Mouse (Mus musculus) MEL (cell line): Measurements from ENCODE around the gene Col13a1.
A peak's percentile ranks its signal among the peaks of the same experiment; 100 is the strongest.

Experiments
- CHD1 ChIP-seq: IDR thresholded peaks from 2 replicates; pipeline ENCODE4 v1.6.1; 2012; ENCODE audit warnings: low read depth, mild to moderate bottlenecking, inconsistent platforms, low read length, improper control_type of control experiment
- CTCF ChIP-seq, 3 experiments: IDR thresholded peaks in 2 of 3; conservative IDR thresholded peaks in 1 of 3; 2 replicates each; pipeline ENCODE4 v1.5.1; 2011 to 2012; ENCODE audit warnings: low read length in 3 of 3, low read depth in 2 of 3, mild to moderate bottlenecking in 2 of 3, improper control_type of control experiment in 1 of 3, inconsistent platforms in 1 of 3, mixed read lengths in 1 of 3, moderate library complexity in 1 of 3; ENCODE audit not compliant: control insufficient read depth in 1 of 3, insufficient read depth in 1 of 3, poor library complexity in 1 of 3, severe bottlenecking in 1 of 3
- E2F4 ChIP-seq: IDR thresholded peaks from 2 replicates; pipeline ENCODE4 v1.6.1; 2011; ENCODE audit warnings: low read depth, low read length, improper control_type of control experiment, borderline replicate concordance
- MAX ChIP-seq: IDR thresholded peaks from 2 replicates; pipeline ENCODE4 v1.6.1; 2011; ENCODE audit warnings: low read length, improper control_type of control experiment
- NRF1 ChIP-seq: IDR thresholded peaks from 2 replicates; pipeline ENCODE4 v1.6.1; 2014; ENCODE audit warnings: low read depth, mild to moderate bottlenecking, inconsistent platforms, low read length, improper control_type of control experiment, moderate library complexity; ENCODE audit not compliant: poor library complexity, insufficient read depth, severe bottlenecking
- UBTF ChIP-seq: IDR thresholded peaks from 2 replicates; pipeline ENCODE4 v1.6.1; 2012; ENCODE audit warnings: low read depth, mild to moderate bottlenecking, inconsistent platforms, low read length, improper control_type of control experiment, moderate library complexity, borderline replicate concordance; ENCODE audit not compliant: insufficient read depth
- USF1 ChIP-seq: IDR thresholded peaks from 2 replicates; pipeline ENCODE4 v1.6.1; 2014; ENCODE audit warnings: low read depth, mild to moderate bottlenecking, inconsistent platforms, low read length, improper control_type of control experiment, moderate library complexity
- ZKSCAN1 ChIP-seq: IDR thresholded peaks from 2 replicates; pipeline ENCODE4 v1.6.1; 2012; ENCODE audit warnings: low read depth, mild to moderate bottlenecking, inconsistent platforms, low read length, improper control_type of control experiment, moderate library complexity
- ZMIZ1 ChIP-seq: IDR thresholded peaks from 2 replicates; pipeline ENCODE4 v1.6.1; 2012; ENCODE audit warnings: low read depth, mild to moderate bottlenecking, inconsistent platforms, low read length, improper control_type of control experiment, moderate library complexity
- ZNF384 ChIP-seq: IDR thresholded peaks from 2 replicates; pipeline ENCODE4 v1.6.1; 2012; ENCODE audit warnings: low read depth, mild to moderate bottlenecking, inconsistent platforms, low read length, improper control_type of control experiment

DNA sequence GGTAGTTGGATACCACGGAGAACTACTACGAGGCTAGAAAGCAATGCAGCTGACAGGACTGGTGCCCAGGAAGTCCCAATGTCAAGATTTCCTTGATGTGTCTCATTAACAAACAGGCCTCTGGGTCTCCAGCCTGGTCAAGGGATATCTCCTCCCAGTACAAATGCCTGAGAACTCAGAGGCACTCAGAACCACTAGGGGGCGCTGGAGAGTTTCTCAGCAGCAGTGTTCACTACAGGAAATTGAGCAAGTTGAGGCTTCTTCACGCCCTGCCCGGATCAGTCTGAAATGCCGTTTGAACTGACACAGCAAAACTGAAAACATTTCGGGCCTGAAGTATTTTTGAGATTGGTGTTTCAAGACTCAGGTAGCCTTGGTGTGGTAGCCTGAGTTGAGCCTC, 1.5 kb upstream of the Col13a1 start:
- TF ChIP-seq CTCF (IDR thresholded peaks at IDR 0.05 in 2 of 3, conservative IDR thresholded peaks at IDR 0.05 in 1 of 3; ENCODE audit: control insufficient read depth in 1 of 3, insufficient read depth in 1 of 3, low read depth in 2 of 3, low read length in 3 of 3, poor library complexity in 1 of 3, severe bottlenecking in 1 of 3) (peak; percentile 46 to 62 (median 48)), ZKSCAN1 (no peak), ZMIZ1 (no peak), CHD1 (no peak), MAX (no peak), NRF1 (no peak), E2F4 (no peak), ZNF384 (no peak), USF1 (no peak), UBTF (no peak)
